Mouse (Mus musculus): ENCODE results near the gene Rcor3.

Gene Rcor3

DNA sequence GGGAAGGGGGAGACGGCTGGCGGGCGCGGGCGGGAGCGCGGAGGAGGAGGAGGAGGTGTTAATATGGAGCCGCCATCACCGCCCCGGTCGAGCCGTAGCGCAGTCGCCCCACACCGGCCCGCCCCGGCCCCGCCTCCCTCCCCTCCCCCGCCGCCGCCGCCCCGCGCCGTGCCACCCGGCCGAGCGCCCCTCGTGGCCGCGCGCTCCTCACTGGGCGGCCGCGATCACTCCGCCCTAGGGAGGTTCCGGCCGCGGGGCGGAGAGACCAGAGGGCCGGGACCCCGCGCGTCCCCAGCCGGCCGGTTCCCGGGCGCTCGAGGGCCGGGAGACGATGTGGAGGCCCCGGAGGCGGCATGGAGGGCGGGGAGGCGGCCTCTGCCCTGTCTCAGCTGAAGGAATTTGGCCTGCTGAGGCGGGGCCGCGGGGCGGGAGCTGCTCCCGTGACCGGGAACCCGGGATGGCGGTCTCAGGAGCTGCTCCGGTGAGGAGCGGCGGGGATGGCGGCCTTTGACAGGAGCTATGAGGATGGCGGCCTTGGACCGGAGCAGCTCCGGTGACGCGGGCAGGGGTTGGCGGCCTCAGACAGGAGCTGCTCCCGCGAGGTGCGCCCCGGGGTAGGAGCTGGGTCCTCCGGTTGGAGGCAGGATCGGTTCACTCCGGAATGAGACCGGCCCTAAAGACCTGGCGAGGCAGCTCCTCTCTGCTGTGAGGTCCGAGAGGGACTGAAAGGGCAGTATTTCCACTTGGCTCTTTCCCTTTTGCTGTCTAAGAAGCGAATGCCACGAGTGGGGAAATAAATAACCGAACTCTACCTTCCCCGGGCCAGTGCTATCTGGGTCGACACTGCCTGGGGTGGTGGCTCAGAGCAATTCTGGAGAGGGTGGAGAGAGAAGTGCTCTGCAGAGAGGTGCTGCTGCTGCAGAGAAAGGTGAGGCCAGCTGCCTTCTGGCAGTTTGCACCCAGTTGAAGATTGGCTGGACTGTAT lies at the start of gene Rcor3:
TSS of gene Rcor3 (minus strand) at position 137 of the 985 bp plus-strand sequence.
- peak; percentile 80 for DNase-seq

GRCm38 (mm10) chr1:192181696-192182257 lies 43.9 kb upstream of the Rcor3 start:
- DNase-seq, result no peak

DNA sequence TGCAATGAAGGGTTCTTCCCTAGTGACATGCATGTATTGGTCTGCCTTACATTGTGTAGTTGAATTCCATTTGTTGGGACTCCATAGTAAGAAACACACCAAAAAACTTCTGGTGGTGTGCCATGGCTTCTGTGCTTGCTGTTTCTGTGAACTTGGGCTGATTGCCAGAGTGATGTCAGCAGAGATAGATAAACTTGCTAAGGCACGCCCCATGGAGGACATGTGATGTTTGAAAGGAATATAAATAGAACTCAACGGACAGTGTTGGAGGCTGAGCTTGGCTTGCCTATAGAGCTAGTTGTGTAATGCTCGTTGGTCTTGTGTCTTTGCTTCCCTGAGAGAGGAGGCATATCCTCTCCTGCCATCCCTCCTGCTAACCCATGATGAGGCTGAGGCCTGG lies 42.0 kb upstream of the Rcor3 start:
- DNase-seq, result no peak

DNA sequence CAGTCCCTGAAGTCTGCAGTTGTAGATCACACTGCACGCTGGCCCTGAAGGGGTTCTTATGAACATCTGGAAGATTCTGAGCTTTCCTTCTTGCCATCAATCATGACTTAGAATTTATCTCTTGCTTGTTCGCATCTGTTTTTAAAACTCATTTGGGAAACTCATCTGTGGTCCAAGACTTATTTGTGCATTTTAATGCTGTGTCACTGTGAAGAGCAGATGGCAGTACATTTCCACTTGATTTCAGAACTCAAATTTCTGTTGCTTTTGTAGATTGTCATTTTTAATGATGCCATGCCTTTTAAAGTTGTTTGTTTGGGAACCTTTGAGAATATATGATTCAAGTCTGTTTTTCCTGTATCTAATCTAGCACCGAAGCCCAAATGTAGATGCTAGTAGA lies 33.6 kb upstream of the Rcor3 start:
- DNase-seq, result no peak

GRCm38 (mm10) chr1:192151179-192151578 lies 13.3 kb upstream of the Rcor3 start:
- no peak for DNase-seq

GRCm38 (mm10) chr1:192140313-192140712 lies 2.5 kb upstream of the Rcor3 start:
- no peak for DNase-seq

- no peak for DNase-seq
Measured at GRCm38 (mm10) chr1:192137291-192137925, 454 bp downstream of the Rcor3 start.

DNA sequence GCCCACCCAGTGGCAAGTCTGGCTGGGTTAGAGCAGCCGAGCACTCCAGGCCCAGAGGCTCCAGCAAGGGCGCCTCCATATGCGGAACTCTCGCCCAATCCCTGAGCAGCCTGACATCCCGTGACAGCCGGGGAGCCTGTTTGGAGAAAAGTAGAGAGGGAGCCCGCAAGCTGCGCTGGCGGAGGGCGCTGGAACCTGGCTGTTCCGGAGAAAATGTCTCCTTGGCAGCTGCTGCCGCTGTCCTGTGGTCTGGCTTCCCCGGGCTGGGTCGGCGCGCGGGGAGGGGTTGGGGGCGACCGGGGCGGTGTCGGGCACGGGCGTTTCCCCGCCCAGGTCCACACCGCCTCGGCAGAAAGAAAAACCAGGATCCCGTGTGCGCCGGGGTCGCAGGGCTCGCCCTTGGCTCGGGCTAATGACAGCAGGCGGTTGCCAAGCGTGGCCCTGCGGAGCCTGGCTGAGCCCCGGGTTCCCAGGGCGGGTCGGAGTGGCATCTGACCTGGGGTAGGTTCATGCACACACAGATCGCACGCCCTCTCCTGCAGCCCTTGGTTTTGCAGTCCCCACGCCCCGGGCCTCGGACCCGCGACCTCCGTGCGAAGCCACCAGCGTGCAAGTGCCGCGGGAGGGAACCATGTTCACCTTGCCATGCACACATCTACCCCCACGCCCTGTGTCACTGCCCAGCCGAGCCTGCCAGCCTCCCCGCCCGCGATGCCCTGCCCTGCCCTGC lies 1.1 kb downstream of the Rcor3 start:
- DNase-seq, result peak; percentile 91

DNA sequence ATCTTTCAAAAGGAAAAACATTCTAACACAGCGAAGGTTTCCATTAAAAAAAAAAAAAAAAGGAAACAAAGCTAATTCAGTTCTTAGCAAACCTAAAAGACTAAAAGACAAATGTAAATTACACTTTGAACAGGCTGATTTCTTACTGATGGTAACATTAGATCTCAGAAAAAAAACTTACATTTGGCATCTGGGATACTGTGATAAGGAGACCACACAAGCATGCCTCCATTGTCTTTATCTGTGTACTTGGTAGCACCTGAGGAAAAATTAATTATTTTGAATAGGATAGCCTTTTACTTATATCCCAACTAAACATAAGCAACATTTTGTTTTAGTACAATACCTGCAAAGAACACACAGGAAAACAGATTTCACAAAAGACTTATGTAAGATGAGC lies 7.7 kb downstream of the Rcor3 start:
- DNase-seq, result no peak

DNA sequence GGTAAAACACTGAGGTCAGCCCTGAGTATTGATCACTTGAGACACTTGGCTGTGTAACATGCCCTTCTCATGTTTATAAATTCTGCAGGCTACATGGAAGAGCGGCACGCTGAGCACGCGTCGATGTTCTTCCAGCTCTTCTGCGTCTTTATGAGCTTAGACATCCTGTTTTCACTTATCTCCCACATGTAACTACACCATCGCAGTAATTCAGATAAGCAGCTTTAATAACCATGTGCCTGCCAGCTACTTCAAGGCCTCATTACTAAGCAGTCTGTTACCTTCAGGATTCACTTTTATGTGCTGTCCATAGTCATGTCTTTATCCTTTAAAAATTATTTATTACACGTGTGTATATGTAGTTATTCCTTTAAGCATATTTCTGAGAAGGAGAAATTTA lies 9.5 kb downstream of the Rcor3 start:
- DNase-seq, result no peak

DNA sequence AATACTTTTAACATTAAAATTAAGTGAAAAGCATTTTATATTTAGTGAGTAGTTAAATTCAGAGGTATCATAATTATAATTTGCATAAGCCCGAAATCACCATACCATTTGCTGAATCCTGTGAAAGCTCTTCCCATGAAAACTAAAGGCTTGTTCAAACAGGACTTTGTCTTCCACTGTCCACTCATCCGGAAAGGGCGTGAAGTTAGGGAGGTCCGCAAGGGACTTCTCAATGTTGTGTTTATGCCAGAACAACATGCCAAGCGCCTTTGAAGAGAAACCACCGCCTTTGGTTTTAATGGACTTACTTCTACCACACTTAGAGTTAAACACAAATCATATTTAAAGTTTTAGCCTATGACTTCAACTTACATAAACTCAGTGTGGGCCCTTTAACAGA lies 12.1 kb downstream of the Rcor3 start:
- DNase-seq, result no peak

- no peak for DNase-seq
Measured at GRCm38 (mm10) chr1:192116262-192116661, 21.6 kb downstream of the Rcor3 start.

- no peak for DNase-seq
Measured at GRCm38 (mm10) chr1:192115378-192115777, 22.5 kb downstream of the Rcor3 start.

DNA sequence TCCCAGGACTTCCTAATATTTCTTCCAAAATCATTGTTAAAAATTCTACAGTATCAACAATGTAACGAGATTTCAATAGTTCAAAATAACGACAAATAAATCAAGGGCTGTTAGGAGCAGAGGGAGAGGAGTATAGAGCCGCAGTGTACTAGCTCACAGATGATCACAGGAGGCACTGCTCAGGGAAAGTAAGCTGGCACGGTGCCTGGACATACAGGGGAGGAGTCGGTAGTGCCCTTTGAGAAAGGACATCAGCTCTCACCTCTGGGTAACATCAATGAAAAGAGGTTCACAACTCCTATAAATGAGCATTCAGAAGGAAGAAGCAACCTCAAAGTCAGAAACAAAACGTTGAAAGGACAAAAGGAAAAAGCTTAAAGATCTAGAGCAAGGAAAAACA lies 28.7 kb downstream of the Rcor3 start:
- no peak for DNase-seq

- DNase-seq, result peak; percentile 33
Measured at GRCm38 (mm10) chr1:192107352-192107751, 30.5 kb downstream of the Rcor3 start.

DNA sequence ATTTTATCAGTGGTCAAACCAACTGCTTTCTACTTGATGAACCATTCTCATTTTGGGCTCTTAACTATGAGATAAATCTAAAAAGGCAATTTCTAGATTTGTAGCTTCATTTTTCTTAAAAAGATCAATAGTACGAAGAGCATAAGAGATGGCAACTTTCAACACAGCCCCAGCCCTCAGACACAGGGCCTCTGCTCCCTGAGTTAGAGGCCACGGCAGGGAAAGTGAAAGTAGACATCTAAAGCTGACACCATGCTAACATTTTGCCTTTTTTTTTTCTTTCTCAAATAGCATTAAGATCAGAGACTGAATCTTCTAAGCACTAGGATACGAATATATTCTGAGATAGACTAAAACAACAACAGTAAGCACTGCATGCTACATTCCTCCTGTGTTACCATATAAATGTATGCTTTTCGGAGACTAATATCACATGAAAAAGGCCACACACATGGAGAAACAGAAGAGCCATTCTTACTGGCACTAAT lies 31.9 kb downstream of the Rcor3 start:
- DNase-seq, result no peak

- no peak for DNase-seq
Measured at GRCm38 (mm10) chr1:192104021-192104420, 33.8 kb downstream of the Rcor3 start.

GRCm38 (mm10) chr1:192103176-192103575 lies 34.7 kb downstream of the Rcor3 start:
- DNase-seq, result no peak

DNA sequence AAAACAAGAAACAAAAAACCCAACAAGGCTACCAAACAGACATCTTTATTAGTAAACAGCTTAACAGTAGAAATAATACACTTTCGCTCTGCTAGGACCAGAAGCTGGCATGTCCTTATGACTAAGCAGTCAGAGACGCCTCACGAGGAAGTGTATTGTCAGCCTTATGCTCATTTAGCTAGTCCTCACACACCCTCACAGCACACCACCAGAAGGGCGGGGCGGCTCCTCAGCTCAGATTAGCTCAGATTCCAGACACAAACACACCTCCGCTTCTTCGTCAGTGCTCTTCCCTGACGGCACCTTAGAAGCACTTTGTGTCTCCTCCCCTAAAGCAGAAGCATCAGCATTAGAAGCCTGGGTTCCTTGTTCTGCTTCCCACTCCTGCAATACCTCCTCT lies 36.5 kb downstream of the Rcor3 start:
- peak; percentile 88 for DNase-seq

- no peak for DNase-seq
Measured at GRCm38 (mm10) chr1:192100742-192101141, 37.1 kb downstream of the Rcor3 start.

DNA sequence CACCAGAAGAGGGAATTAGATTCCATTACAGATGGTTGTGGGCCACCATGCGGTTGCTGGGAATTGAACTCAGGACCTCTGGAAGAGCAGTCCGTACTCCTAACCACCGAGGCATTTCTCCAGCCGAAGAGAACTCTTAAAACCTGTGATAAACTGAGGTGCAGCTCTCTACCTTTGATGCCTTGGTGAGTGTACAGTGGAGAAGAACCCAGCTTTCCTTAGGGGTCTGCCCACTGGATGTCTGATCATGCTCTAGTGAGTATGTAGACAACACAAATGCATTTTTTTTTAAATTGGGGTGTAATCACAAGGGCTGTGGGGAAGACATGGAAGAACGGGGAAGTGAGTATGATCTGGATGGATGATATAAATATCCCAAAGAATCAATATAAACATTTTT lies 42.2 kb downstream of the Rcor3 start:
- no peak for DNase-seq

- DNase-seq, result no peak
Measured at GRCm38 (mm10) chr1:192094451-192095170, 43.3 kb downstream of the Rcor3 start.

Data from right cerebral cortex, adult 18-20 months (tissue).